Mouse (Mus musculus) ovary, adult 10 weeks (tissue): ENCODE results near the gene Retreg2. TPM values are rescaled to one million over a fixed set of nuclear protein-coding genes. Genes with fewer than 3 reads are reported as not detected.

Experiments
- polyA plus RNA-seq: library from polyadenylated mRNA; stranded (reverse); fragments of 350-450 nt; fragmentation: Illumina TruSeq; extraction: RNeasy Lipid Tissue Mini Kit (QIAGEN cat#74804); gene quantifications from one replicate; pipeline ENCODE4 v1.2.3, GENCODE M21; 2014

Retreg2 gene
- 6.4 TPM for polyA plus RNA-seq

DNA sequence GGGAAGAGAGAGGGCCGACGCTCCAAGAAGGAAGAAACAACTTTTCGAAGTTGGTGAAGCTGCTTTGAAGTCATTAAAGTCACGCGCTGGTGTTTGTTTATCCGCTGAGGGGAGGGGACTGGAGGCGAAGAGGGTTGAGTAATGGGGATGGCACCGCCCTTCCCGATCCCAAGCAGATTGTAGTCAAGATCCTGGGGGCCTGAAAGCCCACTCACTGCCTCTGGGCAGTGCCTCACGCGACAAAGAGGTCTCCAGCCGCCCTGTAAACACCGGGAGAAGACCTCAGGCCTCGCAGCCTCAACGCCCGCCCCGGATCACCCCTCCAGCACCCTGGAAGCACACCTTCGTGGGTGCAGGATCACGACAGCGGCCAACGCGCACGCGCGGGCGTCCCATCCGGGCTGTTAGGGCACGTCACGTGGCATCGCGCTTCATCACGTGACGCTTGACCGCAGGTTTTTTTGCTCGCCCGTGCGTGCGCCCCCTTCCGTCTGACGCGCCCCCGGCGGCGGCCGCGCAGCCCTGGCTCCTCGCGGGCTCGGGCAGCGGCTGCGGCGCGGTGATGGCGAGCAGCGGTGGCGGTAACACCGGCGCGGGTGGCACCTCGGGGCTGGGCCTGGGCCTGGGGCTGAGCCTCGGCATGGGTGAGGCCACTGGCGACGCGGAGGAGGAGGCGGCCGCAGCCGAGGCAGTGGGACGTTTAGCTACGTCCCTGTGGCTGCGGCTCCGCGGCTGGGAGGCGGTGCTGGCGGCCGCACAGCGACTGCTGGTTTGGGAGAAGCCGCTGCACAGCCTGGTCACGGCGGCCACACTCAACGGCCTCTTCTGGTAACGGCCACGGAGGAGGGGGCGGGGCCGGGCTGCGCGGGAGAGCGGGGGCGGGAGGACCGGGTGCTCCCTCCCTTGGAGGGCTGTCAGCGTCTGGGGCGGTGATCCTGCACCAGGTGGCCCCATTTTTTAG lies at the start of gene Retreg2, which contains the start of gene Cnppd1:
Retreg2 (plus strand) TSS at position 478 of the 961 bp plus-strand sequence.
Cnppd1 (minus strand) TSS at position 411 of the 961 bp plus-strand sequence.

DNA sequence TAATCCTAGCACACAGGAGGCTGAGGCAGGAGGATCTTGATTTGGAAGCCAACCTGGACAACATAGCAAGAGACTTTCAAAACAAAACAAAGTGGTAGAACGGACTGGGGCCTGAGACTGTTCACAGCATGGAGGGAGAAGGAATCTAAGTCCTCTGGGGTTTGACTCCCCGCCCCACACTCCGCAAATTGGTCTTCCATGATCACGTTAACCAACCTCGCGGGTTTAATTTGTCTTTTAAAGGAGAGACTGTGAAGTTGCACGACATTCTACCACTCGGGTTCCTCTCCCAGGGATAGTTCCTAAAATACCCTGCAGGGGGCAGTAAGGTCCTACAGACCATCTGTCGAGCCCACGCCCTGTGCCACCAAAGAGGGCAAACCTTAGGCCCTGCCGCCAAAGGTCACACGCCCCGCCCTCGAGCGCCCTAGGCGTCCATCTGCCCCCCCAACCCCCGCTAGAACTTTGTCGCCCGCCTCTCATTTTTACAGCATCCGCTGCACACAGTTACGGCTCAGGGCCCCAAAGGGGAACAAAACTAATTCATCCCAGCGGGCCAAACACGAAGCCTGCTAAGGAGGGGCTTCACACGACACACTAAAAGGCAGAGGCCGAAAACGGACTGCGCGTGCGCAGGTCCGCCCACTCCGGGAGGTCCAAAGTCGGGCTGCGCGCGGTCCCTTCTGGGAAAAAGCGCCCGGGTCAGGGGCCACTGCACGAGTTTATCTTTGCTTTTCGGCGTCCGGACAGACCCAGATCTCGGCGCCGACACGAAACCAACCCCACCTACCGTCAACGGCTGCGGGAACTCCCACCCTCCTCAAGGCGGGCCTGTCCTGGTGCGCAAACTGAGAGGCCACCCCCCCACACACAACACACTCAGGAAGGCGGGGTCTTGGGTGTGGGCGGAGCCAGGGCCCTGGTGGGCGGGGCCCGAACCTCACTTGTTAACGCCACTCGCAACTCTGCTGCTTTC lies 17.9 kb upstream of the Retreg2 start, which contains the start of gene Nhej1:
Nhej1 (minus strand) TSS at position 855 of the 976 bp plus-strand sequence.

GRCm38 (mm10) chr1:75133421-75134207 lies 9.0 kb upstream of the Retreg2 start, which contains the start of gene Slc23a3:
Gene Slc23a3 (minus strand): TSS chr1:75133890.

DNA sequence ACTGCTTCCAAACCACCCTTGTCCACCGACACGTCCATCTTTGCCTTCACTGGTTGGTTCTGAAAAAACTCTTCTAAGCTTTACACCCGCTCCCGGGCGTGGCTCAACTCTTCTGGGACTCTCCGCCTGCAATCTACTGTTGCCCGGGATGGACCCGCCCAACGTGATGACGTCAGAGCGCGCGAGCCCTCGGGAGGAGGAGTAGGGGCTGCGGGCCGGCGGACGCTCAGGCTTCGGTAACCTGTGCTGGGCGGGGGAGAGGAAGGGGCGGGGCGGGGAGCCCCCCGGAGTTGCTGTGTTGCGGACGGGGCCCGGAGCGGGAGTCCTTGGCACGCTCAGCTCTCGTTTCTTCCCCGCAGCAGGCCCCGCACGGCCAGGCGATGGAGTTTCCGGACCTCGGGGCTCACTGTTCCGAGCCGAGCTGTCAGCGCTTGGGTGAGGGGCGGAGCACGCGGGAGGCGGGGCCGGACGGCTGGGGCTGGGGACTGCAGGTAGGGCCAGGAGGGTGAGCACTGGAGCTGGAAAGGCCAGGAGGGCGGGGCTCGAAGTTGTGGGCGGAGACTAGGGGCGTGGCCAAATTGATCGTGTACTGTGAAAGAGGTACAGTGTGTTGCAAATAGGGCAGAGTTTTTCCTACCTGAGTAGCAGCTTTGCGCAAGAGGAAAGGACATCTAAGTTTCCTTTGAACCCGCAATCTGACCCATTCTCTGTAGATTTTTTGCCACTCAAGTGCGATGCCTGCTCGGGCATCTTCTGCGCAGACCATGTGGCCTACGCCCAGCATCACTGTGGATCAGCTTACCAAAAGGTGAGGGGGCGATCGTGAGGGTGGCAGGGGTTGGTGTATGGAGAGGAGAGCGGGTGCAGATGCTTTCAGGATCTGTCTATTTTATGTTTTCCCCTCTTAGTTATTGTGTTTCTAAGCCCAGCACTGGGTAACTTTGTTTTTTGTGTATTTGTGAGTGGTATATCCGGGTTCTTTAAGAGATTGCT lies 26.2 kb downstream of the Retreg2 start, which contains the start of gene Zfand2b:
Zfand2b (plus strand) TSS at position 175 of the 993 bp plus-strand sequence.

GRCm38 (mm10) chr1:75180105-75180590 lies 37.6 kb downstream of the Retreg2 start, which contains the start of gene Abcb6:
Gene Abcb6 (minus strand): TSS chr1:75180392.

DNA sequence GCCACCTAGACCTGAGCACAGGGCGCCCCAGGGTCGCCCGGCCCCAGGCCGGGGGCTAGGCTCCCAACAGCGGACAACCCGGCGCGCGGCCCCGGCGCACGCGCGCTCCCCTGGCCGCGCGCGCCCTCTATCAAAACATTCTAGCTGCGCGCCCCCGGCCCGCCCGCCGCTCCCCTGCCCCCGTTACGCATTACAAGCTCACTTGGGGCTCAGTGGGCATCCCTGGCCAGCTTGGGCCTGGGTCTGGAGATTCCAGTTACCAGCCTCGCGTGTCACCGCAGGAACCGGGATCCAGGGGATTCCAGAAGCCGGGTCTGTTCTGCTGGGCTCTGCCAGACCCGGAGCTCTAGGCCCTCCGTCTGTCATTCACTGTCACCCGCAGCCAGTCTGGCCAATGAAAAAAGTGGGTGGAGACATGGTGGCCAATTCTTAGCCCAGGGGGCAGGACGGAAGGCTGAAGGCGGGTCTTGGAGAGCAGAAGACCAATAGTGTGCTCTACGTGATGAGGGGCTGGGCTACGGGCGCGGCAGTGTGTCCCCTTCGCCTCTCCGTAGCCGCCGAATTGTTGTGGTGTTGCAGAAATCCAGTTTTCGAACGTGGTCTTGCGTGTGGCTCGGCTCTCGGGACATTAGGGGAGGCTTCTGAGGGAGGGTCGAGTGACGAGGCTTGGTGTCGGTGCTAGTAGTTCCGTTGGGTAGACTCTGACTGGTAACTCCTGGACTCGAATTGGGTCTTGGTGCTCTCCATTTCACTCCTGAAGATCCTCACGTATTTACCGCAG lies 49.2 kb downstream of the Retreg2 start, which contains the start of the genes Ankzf1 and Atg9a:
Ankzf1 (plus strand) TSS at position 530 of the 781 bp plus-strand sequence.
Atg9a (minus strand) TSS at position 575 of the 781 bp plus-strand sequence.

Other genes with a start within 250 kb of the Retreg2 start
- not detected for gene Cryba2, start 249.6 kb upstream of the Retreg2 start, polyA plus RNA-seq
- gene Cfap65, start 207.2 kb upstream of the Retreg2 start, polyA plus RNA-seq = 0.91 TPM
- 0.88 TPM for gene Ihh, start 191.1 kb upstream of the Retreg2 start, polyA plus RNA-seq
- gene Nhej1, start 17.6 kb upstream of the Retreg2 start, polyA plus RNA-seq = 0.63 TPM
- 1.2 TPM for gene Slc23a3, start 8.9 kb upstream of the Retreg2 start, polyA plus RNA-seq
- 9.8 TPM for gene Cnppd1, start 67 bp upstream of the Retreg2 start, polyA plus RNA-seq
- gene Zfand2b, start 25.9 kb downstream of the Retreg2 start, polyA plus RNA-seq = 0.40 TPM
- gene Abcb6, start 37.6 kb downstream of the Retreg2 start, polyA plus RNA-seq = 3.2 TPM
- gene Ankzf1, start 49.4 kb downstream of the Retreg2 start, polyA plus RNA-seq = 8.6 TPM
- 5.4 TPM for gene Atg9a, start 49.4 kb downstream of the Retreg2 start, polyA plus RNA-seq
- 14.5 TPM for gene Glb1l, start 68.0 kb downstream of the Retreg2 start, polyA plus RNA-seq
- 8.5 TPM for gene Stk16, start 68.1 kb downstream of the Retreg2 start, polyA plus RNA-seq
- 0.74 TPM for gene Tuba4a, start 77.1 kb downstream of the Retreg2 start, polyA plus RNA-seq
- gene A630095N17Rik, start 89.3 kb downstream of the Retreg2 start, polyA plus RNA-seq = not detected
- 17.7 TPM for gene Dnajb2, start 93.6 kb downstream of the Retreg2 start, polyA plus RNA-seq
- not detected for gene Ptprn, start 121.7 kb downstream of the Retreg2 start, polyA plus RNA-seq
- gene Resp18, start 135.6 kb downstream of the Retreg2 start, polyA plus RNA-seq = not detected
- gene Dnpep, start 175.2 kb downstream of the Retreg2 start, polyA plus RNA-seq = 3.9 TPM
- 2.7 TPM for gene Des, start 217.6 kb downstream of the Retreg2 start, polyA plus RNA-seq
- 3.6 TPM for gene Speg, start 232.5 kb downstream of the Retreg2 start, polyA plus RNA-seq